Mouse (Mus musculus) megakaryocyte, embryonic 14.5 days (primary cell): ENCODE measurements around the gene Adamts2.

Experiments
- FLI1 ChIP-seq: IDR thresholded peaks from 2 replicates; pipeline ENCODE4 v1.6.1; 2012; ENCODE audit warnings: low read length, inconsistent platforms, mixed read lengths
- GATA1 ChIP-seq: IDR thresholded peaks from 3 replicates; pipeline ENCODE4 v1.6.1; 2012; ENCODE audit warnings: mixed read lengths, low read length, inconsistent platforms, borderline replicate concordance

DNA sequence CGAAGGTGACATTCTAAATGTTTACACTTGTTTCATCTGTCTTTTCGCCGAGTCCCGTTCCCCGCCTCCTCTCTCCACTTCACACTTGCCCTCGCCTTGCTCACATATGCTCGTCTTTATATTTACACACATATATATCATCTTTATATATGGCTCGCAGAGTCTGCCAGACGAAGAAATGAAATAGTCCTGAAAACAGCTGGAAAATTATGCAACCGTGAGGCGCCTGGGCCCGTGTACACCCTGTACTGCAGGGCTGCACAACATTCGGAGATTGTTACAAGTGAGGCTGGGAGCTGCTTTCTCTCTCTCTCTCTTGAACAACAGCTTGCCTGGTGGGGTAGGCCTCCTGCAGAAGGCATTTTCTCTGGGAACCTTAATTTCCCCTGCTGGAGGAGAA, 10.8 kb upstream of the Adamts2 start:
- TF ChIP-seq GATA1 (no peak), FLI1 (no peak)
